Mouse (Mus musculus): ENCODE data around the gene Ccdc124. TPM values are rescaled to one million over a fixed set of nuclear protein-coding genes. Genes with fewer than 3 reads are reported as not detected.
"Not testable (repeated sequence)": the region's sequence is repeated elsewhere in the genome, so short reads cannot be mapped to it uniquely, and the experiment has no call there.

The Ccdc124 gene
- polyA plus RNA-seq, 1 experiment from 2014 or later, result 62.3 TPM

- WGBS (ENCODE audit: missing documents), result 88% methylated on average over 2 of the region's 2 CpGs
- Histone ChIP-seq H3K4me3 (ENCODE audit: inconsistent target) (no peak overlapping the region), H3K36me3 (ENCODE audit: inconsistent target) (peaks cover 15% of the 10 kb centered on the region), H3K27ac (no peak overlapping the region), H3K79me2 (ENCODE audit: inconsistent target) (peaks cover 15% of the 10 kb centered on the region)
Observed at GRCm38 (mm10) chr8:70899226-70899625, 25.5 kb upstream of the Ccdc124 start.

GRCm38 (mm10) chr8:70898661-70899198, 25.0 kb upstream of the Ccdc124 start:
- 44% methylated on average over 2 of the region's 2 CpGs for WGBS (ENCODE audit: missing documents)
- Histone ChIP-seq H3K4me3 (ENCODE audit: inconsistent target) (no peak overlapping the region), H3K27ac (no peak overlapping the region), H3K79me2 (ENCODE audit: inconsistent target) (peaks cover 15% of the 10 kb centered on the region), H3K36me3 (ENCODE audit: inconsistent target) (peaks cover 20% of the 10 kb centered on the region)

- Histone ChIP-seq H3K36me3 (ENCODE audit: inconsistent target) (peaks cover 20% of the 10 kb centered on the region), H3K79me2 (ENCODE audit: inconsistent target) (peaks cover 15% of the 10 kb centered on the region), H3K4me3 (ENCODE audit: inconsistent target) (peak overlapping the region; percentile 90), H3K27ac (peak overlapping the region; percentile 70)
- under 1% methylated on average over 20 of the region's 20 CpGs for WGBS (ENCODE audit: missing documents)
Observed at GRCm38 (mm10) chr8:70897681-70898413, 24.1 kb upstream of the Ccdc124 start.

- under 1% methylated on average over 41 of the region's 60 CpGs for WGBS (ENCODE audit: missing documents)
- H3K4me3 ChIP-seq (ENCODE audit: inconsistent target), result peak within 1 kb of the TSS; percentile 90
- peak within 1 kb of the TSS; percentile 70 for H3K27ac ChIP-seq
- H3K79me2 ChIP-seq (ENCODE audit: inconsistent target), result peaks cover 15% of the 10 kb centered on the region
- H3K36me3 ChIP-seq (ENCODE audit: inconsistent target), result peaks cover 20% of the 10 kb centered on the region
Observed at GRCm38 (mm10) chr8:70897021-70897680, 23.4 kb upstream of the Ccdc124 start, which contains the start of gene Rpl18a. Gene Rpl18a, minus strand, starts transcription at chr8:70897412.

- WGBS (ENCODE audit: missing documents), result 2% methylated on average over 25 of the region's 25 CpGs
- peak overlapping the region; percentile 90 for H3K4me3 ChIP-seq (ENCODE audit: inconsistent target)
- peaks cover 20% of the 10 kb centered on the region for H3K36me3 ChIP-seq (ENCODE audit: inconsistent target)
- H3K79me2 ChIP-seq (ENCODE audit: inconsistent target), result peaks cover 15% of the 10 kb centered on the region
- H3K27ac ChIP-seq, result peak overlapping the region; percentile 54
Observed at GRCm38 (mm10) chr8:70896316-70897020, 22.7 kb upstream of the Ccdc124 start.

- Histone ChIP-seq H3K4me3 (ENCODE audit: inconsistent target) (peak overlapping the region; percentile 90), H3K36me3 (ENCODE audit: inconsistent target) (peaks cover 20% of the 10 kb centered on the region)
- not testable (repeated sequence) for H3K27ac ChIP-seq
Observed at GRCm38 (mm10) chr8:70895571-70896259, 22.0 kb upstream of the Ccdc124 start.

GRCm38 (mm10) chr8:70894771-70895545, 21.2 kb upstream of the Ccdc124 start:
- H3K79me2 ChIP-seq (ENCODE audit: inconsistent target), result peaks cover 15% of the 10 kb centered on the region
- no peak overlapping the region for H3K4me3 ChIP-seq (ENCODE audit: inconsistent target)
- WGBS (ENCODE audit: missing documents), result 91% methylated on average over 8 of the region's 8 CpGs
- H3K27ac ChIP-seq, result no peak overlapping the region
- H3K36me3 ChIP-seq (ENCODE audit: inconsistent target), result peaks cover 20% of the 10 kb centered on the region

More at GRCm38 (mm10) chr8:70895571-70896259, 22.0 kb upstream of the Ccdc124 start:
- peaks cover 15% of the 10 kb centered on the region for H3K79me2 ChIP-seq (ENCODE audit: inconsistent target)
- WGBS (ENCODE audit: missing documents), result 87% methylated on average over 19 of the region's 24 CpGs

GRCm38 (mm10) chr8:70894385-70894720, 20.6 kb upstream of the Ccdc124 start:
- peaks cover 20% of the 10 kb centered on the region for H3K36me3 ChIP-seq (ENCODE audit: inconsistent target)
- 95% methylated on average over 2 of the region's 2 CpGs for WGBS (ENCODE audit: missing documents)
- no peak overlapping the region for H3K27ac ChIP-seq
- H3K4me3 ChIP-seq (ENCODE audit: inconsistent target), result no peak overlapping the region
- H3K79me2 ChIP-seq (ENCODE audit: inconsistent target), result peaks cover 15% of the 10 kb centered on the region

- Histone ChIP-seq H3K27ac (no peak overlapping the region), H3K79me2 (ENCODE audit: inconsistent target) (peaks cover 15% of the 10 kb centered on the region), H3K4me3 (ENCODE audit: inconsistent target) (no peak overlapping the region), H3K36me3 (ENCODE audit: inconsistent target) (peaks cover 20% of the 10 kb centered on the region)
- WGBS (ENCODE audit: missing documents), result 50% methylated on average over 12 of the region's 12 CpGs
Observed at GRCm38 (mm10) chr8:70893656-70894384, 20.1 kb upstream of the Ccdc124 start.

GRCm38 (mm10) chr8:70892896-70893655, 19.3 kb upstream of the Ccdc124 start:
- Histone ChIP-seq H3K4me3 (ENCODE audit: inconsistent target) (no peak overlapping the region), H3K79me2 (ENCODE audit: inconsistent target) (peaks cover 15% of the 10 kb centered on the region), H3K36me3 (ENCODE audit: inconsistent target) (peaks cover 20% of the 10 kb centered on the region), H3K27ac (no peak overlapping the region)
- WGBS (ENCODE audit: missing documents), result 45% methylated on average over 19 of the region's 20 CpGs

GRCm38 (mm10) chr8:70892022-70892895, 18.5 kb upstream of the Ccdc124 start, which contains the start of gene Slc5a5:
Gene Slc5a5, minus strand, starts transcription at chr8:70892757.
- WGBS (ENCODE audit: missing documents), result 10% methylated on average over 79 of the region's 80 CpGs
- Histone ChIP-seq H3K79me2 (ENCODE audit: inconsistent target) (peaks cover 15% of the 10 kb centered on the region), H3K4me3 (ENCODE audit: inconsistent target) (no peak within 1 kb of the TSS), H3K27ac (no peak within 1 kb of the TSS), H3K36me3 (ENCODE audit: inconsistent target) (peaks cover 20% of the 10 kb centered on the region)

GRCm38 (mm10) chr8:70891356-70891755, 17.6 kb upstream of the Ccdc124 start:
- WGBS (ENCODE audit: missing documents), result 18% methylated on average over 21 of the region's 21 CpGs
- H3K79me2 ChIP-seq (ENCODE audit: inconsistent target), result peaks cover 8% of the 10 kb centered on the region
- peaks cover 20% of the 10 kb centered on the region for H3K36me3 ChIP-seq (ENCODE audit: inconsistent target)
- H3K4me3 ChIP-seq (ENCODE audit: inconsistent target), result no peak overlapping the region
- no peak overlapping the region for H3K27ac ChIP-seq
